Mouse (Mus musculus) intestine, embryonic 14.5 days (tissue): ENCODE measurements around the gene Tmem255b. TPM values are rescaled to one million over a fixed set of nuclear protein-coding genes. Genes with fewer than 3 reads are reported as not detected.
A peak's percentile ranks its signal among the peaks of the same experiment; 100 is the strongest.

Experiments
- ATAC-seq: fragments of 200-750 bp; cut with Nextera tagmentation; replicated peaks from 2 replicates; pipeline ENCODE4 v1.8.0; 2017; ENCODE audit warnings: low read depth, moderate number of reproducible peaks, moderate TSS enrichment, moderate library complexity; ENCODE audit not compliant: low FRiP score, low TSS enrichment
- DNase-seq: peaks from one replicate; pipeline ENCODE4 v3.0.0-alpha.2; 2018; ENCODE audit warnings: low spot score
- H3K27ac ChIP-seq: fragments of 300-500 bp; sonication (generic); 2 replicates; pipeline ENCODE4 v1.5.1; 2014; ENCODE audit warnings: low read depth, mild to moderate bottlenecking, control low read depth
- H3K27me3 ChIP-seq: fragments of 300-500 bp; sonication (generic); replicated peaks from 2 replicates; pipeline ENCODE4 v1.6.1; 2014; ENCODE audit warnings: low read length, control low read depth; ENCODE audit not compliant: control insufficient read depth, insufficient read depth
- H3K36me3 ChIP-seq: fragments of 300-500 bp; sonication (generic); 2 replicates; pipeline ENCODE4 v1.6.1; 2014; ENCODE audit warnings: low read length, control low read depth; ENCODE audit not compliant: control insufficient read depth, insufficient read depth
- H3K4me1 ChIP-seq: fragments of 300-500 bp; sonication (generic); replicated peaks from 2 replicates; pipeline ENCODE4 v1.6.1; 2014; ENCODE audit warnings: low read length, control low read depth, mixed read lengths; ENCODE audit not compliant: control insufficient read depth, insufficient read depth
- H3K4me2 ChIP-seq: fragments of 300-500 bp; sonication (generic); 2 replicates; pipeline ENCODE4 v1.6.1; 2014; ENCODE audit warnings: low read length
- H3K4me3 ChIP-seq: fragments of 300-500 bp; sonication (generic); 2 replicates; pipeline ENCODE4 v1.5.1; 2014; ENCODE audit warnings: low read depth, low read length, control low read depth, mixed read lengths
- H3K9ac ChIP-seq: fragments of 300-500 bp; sonication (generic); 2 replicates; pipeline ENCODE4 v1.6.1; 2014; ENCODE audit warnings: mild to moderate bottlenecking, low read length
- H3K9me3 ChIP-seq: fragments of 300-500 bp; sonication (generic); 2 replicates; pipeline ENCODE4 v1.6.1; 2016; ENCODE audit warnings: low read length, control low read depth; ENCODE audit not compliant: control insufficient read depth
- WGBS: fragments of 180-500 bp; shearing (Covaris S2); extraction: QIAGEN DNeasy Blood & Tissue Kit; methylation state at CpG from one replicate; pipeline ENCODE4 v1.1.7; 2014; 5-methylcytosine and 5-hydroxymethylcytosine counted together
- polyA plus RNA-seq: library from polyadenylated mRNA; unstranded; fragments of >200 nt; fragmentation: Nextera tagmentation; extraction: Ambion mirVana; gene quantifications from 2 replicates; pipeline ENCODE4 v1.2.1, GENCODE M21; 2014

Tmem255b gene
- polyA plus RNA-seq, 1 experiment from 2014 or later: 2.1 TPM

DNA sequence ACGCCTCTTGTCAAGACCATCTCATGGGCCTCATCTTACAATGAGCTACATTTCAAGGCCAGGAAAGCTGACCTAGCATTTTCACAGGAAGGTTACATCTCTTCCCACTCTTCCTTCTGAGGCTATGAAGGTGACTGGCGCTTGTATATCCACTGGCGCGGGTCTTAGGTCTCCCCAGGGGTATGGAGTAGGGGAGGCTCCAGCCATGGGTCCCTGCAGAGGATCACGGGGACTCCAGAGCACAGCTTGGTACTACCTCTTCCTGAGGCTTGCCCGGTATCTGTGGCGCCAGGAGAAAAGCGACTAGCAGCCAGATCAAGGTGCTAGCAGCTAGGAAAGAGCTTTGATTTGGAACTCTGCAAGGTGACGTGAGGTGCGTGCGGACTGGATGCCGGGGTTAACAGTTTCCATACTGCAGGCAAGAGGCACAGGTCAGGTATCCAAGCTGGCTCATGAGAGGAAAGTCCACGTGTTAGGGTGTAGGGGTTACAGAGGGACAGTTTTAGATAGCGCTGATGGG lies 56.6 kb downstream of the Tmem255b start:
- H3K4me3 ChIP-seq: no peak overlapping the region
- ATAC-seq (no peak), DNase-seq (no peak)
- H3K9ac ChIP-seq: no peak overlapping the region
- H3K36me3 ChIP-seq: no peaks in the 10 kb centered on the region
- WGBS: 87% methylated on average over 14 of the region's 14 CpGs
- peaks cover 23% of the 10 kb centered on the region; the same call in 1 of the 2 replicates for H3K27me3 ChIP-seq
- no peak overlapping the region for H3K27ac ChIP-seq
- no peak overlapping the region for H3K4me2 ChIP-seq
- peaks cover 10% of the 10 kb centered on the region; the same call in 1 of the 2 replicates for H3K4me1 ChIP-seq
- no peaks in the 10 kb centered on the region for H3K9me3 ChIP-seq

DNA sequence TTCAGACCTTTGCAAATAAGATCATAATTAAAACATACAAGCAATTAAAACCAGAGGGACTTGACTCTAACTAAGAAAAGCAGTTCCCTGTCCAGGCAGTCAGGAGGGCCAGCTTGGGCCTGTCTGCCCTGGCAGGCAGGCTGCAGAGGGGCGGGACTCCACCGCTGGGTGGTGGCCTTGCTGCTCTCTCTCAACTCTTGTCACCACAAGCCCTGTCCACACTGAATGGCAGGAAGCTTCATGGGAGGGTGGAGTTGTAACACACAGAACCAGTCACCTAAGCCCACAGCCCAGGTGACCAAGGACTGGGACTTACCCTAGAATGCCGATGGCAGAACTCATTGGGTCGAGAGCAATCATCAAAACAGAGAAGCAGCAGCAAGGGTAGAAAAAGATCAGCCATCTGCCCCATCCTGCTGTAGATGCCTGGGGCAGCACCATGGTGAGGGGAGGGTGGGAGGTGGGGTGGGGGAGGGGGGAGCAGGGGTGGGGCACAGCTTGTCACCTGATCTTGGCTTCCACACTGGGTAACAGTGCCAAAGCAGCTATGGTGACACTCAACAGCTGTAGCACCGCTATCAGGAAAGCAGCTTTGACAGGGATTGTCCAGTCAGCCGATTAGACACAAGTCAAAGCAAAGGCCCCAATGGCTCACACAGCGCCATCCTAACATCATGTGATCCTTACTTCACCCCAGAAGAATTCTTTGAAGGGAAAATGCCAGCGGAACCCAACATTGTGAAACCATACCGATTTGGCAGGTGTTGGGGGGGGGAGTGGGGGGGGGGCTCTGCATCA lies 57.4 kb downstream of the Tmem255b start:
- no peaks in the 10 kb centered on the region for H3K9me3 ChIP-seq
- peaks cover 23% of the 10 kb centered on the region; the same call in 1 of the 2 replicates for H3K27me3 ChIP-seq
- WGBS: 53% methylated on average over 9 of the region's 9 CpGs
- no peaks in the 10 kb centered on the region for H3K36me3 ChIP-seq
- H3K4me1 ChIP-seq: peaks cover 10% of the 10 kb centered on the region; the same call in 1 of the 2 replicates
- DNase-seq (no peak), ATAC-seq (no peak)
- no peak overlapping the region for H3K4me2 ChIP-seq
- H3K27ac ChIP-seq: no peak overlapping the region
- no peak overlapping the region for H3K4me3 ChIP-seq
- H3K9ac ChIP-seq: no peak overlapping the region

DNA sequence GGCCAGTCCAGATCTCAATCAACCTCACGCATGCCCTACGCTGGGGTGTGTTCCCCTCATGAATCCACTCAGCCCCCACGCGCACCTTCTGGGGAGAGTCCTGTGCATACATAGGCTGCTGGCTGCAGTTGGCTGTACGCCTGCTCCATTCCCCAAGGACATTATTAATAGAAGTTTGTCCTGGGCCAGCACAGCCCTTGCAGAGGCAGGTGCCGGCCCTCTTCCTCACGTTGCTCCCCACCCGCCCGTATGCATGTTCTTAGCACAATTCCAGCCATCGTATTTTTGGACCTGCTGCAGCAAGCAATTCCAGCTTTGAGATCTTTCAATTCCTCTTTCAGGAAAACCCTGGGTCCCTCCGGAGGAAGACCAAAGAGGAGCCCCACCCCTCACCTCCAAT lies 58.0 kb downstream of the Tmem255b start:
- H3K4me2 ChIP-seq: peak overlapping the region; percentile 94; the same call in 1 of the 2 replicates

DNA sequence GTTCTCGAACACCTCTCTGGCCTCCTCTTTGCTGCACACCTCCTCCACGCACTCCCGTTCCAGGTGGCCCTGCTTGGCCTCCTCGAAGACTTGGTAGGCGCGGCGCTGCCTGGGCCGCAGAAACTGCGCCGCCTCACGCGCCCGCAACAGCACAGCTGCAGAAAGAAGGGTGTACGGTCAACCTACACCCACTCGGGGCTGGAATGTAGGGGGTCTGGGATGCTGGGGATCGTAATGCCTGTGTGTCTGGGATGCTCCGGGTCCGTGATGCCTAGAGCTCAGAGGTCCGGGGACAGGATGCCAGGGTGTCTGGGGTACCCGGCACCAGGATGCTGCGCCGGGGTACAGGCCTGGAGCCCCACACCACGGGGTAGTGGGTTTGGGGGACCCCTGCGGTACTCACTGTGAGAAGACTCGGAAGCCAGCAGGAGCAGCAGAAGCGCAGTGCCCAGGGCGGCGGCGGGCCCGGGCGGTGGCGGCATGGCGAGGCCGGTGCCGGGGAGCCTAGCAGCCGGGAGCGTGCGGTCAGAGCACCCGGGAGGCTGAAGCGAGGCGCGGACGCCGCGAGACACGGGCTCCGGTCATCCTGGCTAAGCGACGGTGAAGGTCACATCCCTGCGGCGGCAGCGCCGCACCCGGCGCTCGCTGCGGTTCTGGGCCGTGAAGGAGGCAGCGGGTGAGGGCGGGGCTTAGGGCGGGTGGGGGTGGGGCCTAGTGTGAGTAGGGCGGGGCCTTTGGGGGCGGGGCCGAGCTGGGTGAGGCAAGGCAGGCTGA lies 59.1 kb downstream of the Tmem255b start, which contains the start of gene Gas6:
Gas6 (minus strand) TSS at position 633 of the 774 bp plus-strand sequence.
- peak within 1 kb of the TSS; percentile 46 for H3K9ac ChIP-seq
- no peaks in the 10 kb centered on the region for H3K36me3 ChIP-seq
- 2% methylated on average over 53 of the region's 64 CpGs for WGBS
- H3K27ac ChIP-seq: no peak within 1 kb of the TSS
- H3K27me3 ChIP-seq: peaks cover 23% of the 10 kb centered on the region; the same call in 1 of the 2 replicates
- peak; percentile 61 for ATAC-seq
- H3K4me1 ChIP-seq: peaks cover 10% of the 10 kb centered on the region; the same call in 1 of the 2 replicates
- H3K4me2 ChIP-seq: peak within 1 kb of the TSS; percentile 94
- peak; percentile 82 for DNase-seq
- no peaks in the 10 kb centered on the region for H3K9me3 ChIP-seq
- peak within 1 kb of the TSS; percentile 56 for H3K4me3 ChIP-seq

More for the DNA sequence above, 58.0 kb downstream of the Tmem255b start:
- Histone ChIP-seq H3K9me3 (no peaks in the 10 kb centered on the region), H3K4me3 (0 out of 2 replicates have a peak overlapping the region, but pooled peaks have one; percentile 56), H3K27me3 (peaks cover 23% of the 10 kb centered on the region; the same call in 1 of the 2 replicates), H3K9ac (no peak overlapping the region), H3K27ac (no peak overlapping the region), H3K36me3 (no peaks in the 10 kb centered on the region), H3K4me1 (peaks cover 10% of the 10 kb centered on the region; the same call in 1 of the 2 replicates)
- DNase-seq (no peak), ATAC-seq (no peak)
- WGBS: 63% methylated on average over 11 of the region's 11 CpGs

GRCm38 (mm10) chr8:13501221-13501620 lies 66.2 kb downstream of the Tmem255b start:
- 91% methylated on average over 3 of the region's 3 CpGs for WGBS
- H3K4me1 ChIP-seq: no peaks in the 10 kb centered on the region
- no peak overlapping the region for H3K4me2 ChIP-seq
- H3K9ac ChIP-seq: no peak overlapping the region
- DNase-seq (no peak), ATAC-seq (no peak)
- H3K27ac ChIP-seq: no peak overlapping the region
- H3K4me3 ChIP-seq: no peak overlapping the region
- H3K36me3 ChIP-seq: no peaks in the 10 kb centered on the region
- H3K9me3 ChIP-seq: no peaks in the 10 kb centered on the region
- H3K27me3 ChIP-seq: no peaks in the 10 kb centered on the region

DNA sequence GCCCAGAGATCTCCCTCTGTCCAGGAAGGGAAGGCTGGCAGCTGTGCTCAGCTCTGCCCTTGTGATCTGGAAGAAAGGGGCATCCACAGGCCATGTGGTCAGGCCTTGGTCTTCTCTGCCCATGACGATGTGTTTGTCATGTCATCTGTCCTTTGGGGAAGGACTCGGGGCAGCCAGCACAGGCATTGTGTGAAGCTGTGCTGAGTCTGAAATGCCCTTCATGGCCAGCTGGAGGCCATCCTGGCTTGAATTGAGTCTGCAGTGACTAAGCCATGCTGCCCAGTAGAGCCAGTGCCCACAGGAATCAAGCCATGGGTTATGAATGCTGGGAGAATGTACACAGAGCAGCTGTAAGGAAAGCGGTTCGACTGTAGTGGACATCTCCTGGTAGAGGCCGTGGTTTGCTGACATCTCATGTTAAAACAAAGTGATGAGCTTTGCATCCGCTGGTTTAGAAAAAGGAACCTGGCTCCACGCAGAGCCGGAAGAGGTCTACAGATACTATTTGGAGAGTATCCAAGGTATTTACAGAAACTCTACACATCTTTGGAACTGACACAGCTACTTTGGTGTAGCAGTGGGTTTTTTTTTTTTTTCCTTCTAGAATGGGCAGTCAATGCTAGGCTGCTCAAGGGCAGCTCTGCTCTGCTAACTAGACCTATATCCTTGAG lies 69.1 kb downstream of the Tmem255b start:
- no peaks in the 10 kb centered on the region for H3K27me3 ChIP-seq
- no peaks in the 10 kb centered on the region for H3K9me3 ChIP-seq
- DNase-seq: no peak
- no peak overlapping the region for H3K27ac ChIP-seq
- H3K4me1 ChIP-seq: no peaks in the 10 kb centered on the region
- no peaks in the 10 kb centered on the region for H3K36me3 ChIP-seq
- H3K4me3 ChIP-seq: no peak overlapping the region
- no peak overlapping the region for H3K9ac ChIP-seq
- no peak for ATAC-seq
- no peak overlapping the region for H3K4me2 ChIP-seq
- WGBS: 74% methylated on average over 8 of the region's 8 CpGs

- DNase-seq (no peak), ATAC-seq (no peak)
- Histone ChIP-seq H3K36me3 (no peaks in the 10 kb centered on the region), H3K4me2 (no peak overlapping the region), H3K27me3 (no peaks in the 10 kb centered on the region), H3K27ac (peak overlapping the region; percentile 16; the same call in 1 of the 2 replicates), H3K4me1 (no peaks in the 10 kb centered on the region), H3K9me3 (no peaks in the 10 kb centered on the region), H3K4me3 (no peak overlapping the region), H3K9ac (no peak overlapping the region)
These were observed 70.1 kb downstream of the Tmem255b start for GRCm38 (mm10) chr8:13504894-13505674.
